Mouse (Mus musculus) intestine, embryonic 14.5 days (tissue): ENCODE data around the gene Olfr1288. TPM values are rescaled to one million over a fixed set of nuclear protein-coding genes. Genes with fewer than 3 reads are reported as not detected.

Source experiments
- ATAC-seq: fragments of 200-750 bp; cut with Nextera tagmentation; replicated peaks from 2 replicates; pipeline ENCODE4 v1.8.0; 2017; ENCODE audit warnings: low read depth, moderate number of reproducible peaks, moderate TSS enrichment, moderate library complexity; ENCODE audit not compliant: low FRiP score, low TSS enrichment
- DNase-seq: peaks from one replicate; pipeline ENCODE4 v3.0.0-alpha.2; 2018; ENCODE audit warnings: low spot score
- H3K27ac ChIP-seq: fragments of 300-500 bp; sonication (generic); 2 replicates; pipeline ENCODE4 v1.5.1; 2014; ENCODE audit warnings: low read depth, mild to moderate bottlenecking, control low read depth
- H3K27me3 ChIP-seq: fragments of 300-500 bp; sonication (generic); replicated peaks from 2 replicates; pipeline ENCODE4 v1.6.1; 2014; ENCODE audit warnings: low read length, control low read depth; ENCODE audit not compliant: control insufficient read depth, insufficient read depth
- H3K36me3 ChIP-seq: fragments of 300-500 bp; sonication (generic); 2 replicates; pipeline ENCODE4 v1.6.1; 2014; ENCODE audit warnings: low read length, control low read depth; ENCODE audit not compliant: control insufficient read depth, insufficient read depth
- H3K4me1 ChIP-seq: fragments of 300-500 bp; sonication (generic); replicated peaks from 2 replicates; pipeline ENCODE4 v1.6.1; 2014; ENCODE audit warnings: low read length, control low read depth, mixed read lengths; ENCODE audit not compliant: control insufficient read depth, insufficient read depth
- H3K4me2 ChIP-seq: fragments of 300-500 bp; sonication (generic); 2 replicates; pipeline ENCODE4 v1.6.1; 2014; ENCODE audit warnings: low read length
- H3K4me3 ChIP-seq: fragments of 300-500 bp; sonication (generic); 2 replicates; pipeline ENCODE4 v1.5.1; 2014; ENCODE audit warnings: low read depth, low read length, control low read depth, mixed read lengths
- H3K9ac ChIP-seq: fragments of 300-500 bp; sonication (generic); 2 replicates; pipeline ENCODE4 v1.6.1; 2014; ENCODE audit warnings: mild to moderate bottlenecking, low read length
- H3K9me3 ChIP-seq: fragments of 300-500 bp; sonication (generic); 2 replicates; pipeline ENCODE4 v1.6.1; 2016; ENCODE audit warnings: low read length, control low read depth; ENCODE audit not compliant: control insufficient read depth
- WGBS: fragments of 180-500 bp; shearing (Covaris S2); extraction: QIAGEN DNeasy Blood & Tissue Kit; methylation state at CpG from one replicate; pipeline ENCODE4 v1.1.7; 2014; 5-methylcytosine and 5-hydroxymethylcytosine counted together
- polyA plus RNA-seq: library from polyadenylated mRNA; unstranded; fragments of >200 nt; fragmentation: Nextera tagmentation; extraction: Ambion mirVana; gene quantifications from 2 replicates; pipeline ENCODE4 v1.2.1, GENCODE M21; 2014

The Olfr1288 gene
- not detected in 2 replicates for polyA plus RNA-seq

- no peak within 1 kb of the TSS for H3K4me3 ChIP-seq
- H3K4me2 ChIP-seq = no peak within 1 kb of the TSS
- no peaks in the 10 kb centered on the region for H3K9me3 ChIP-seq
- WGBS = 85% methylated on average over 1 of the region's 1 CpGs
- H3K9ac ChIP-seq = no peak within 1 kb of the TSS
- H3K27ac ChIP-seq = no peak within 1 kb of the TSS
- no peaks in the 10 kb centered on the region for H3K27me3 ChIP-seq
- no peak for ATAC-seq
- H3K36me3 ChIP-seq = no peaks in the 10 kb centered on the region
- no peaks in the 10 kb centered on the region for H3K4me1 ChIP-seq
- DNase-seq = no peak
Measured at GRCm38 (mm10) chr2:111473801-111474200, at the start of gene Olfr1288. TSS of gene Olfr1288 (plus strand) at chr2:111474101.

DNA sequence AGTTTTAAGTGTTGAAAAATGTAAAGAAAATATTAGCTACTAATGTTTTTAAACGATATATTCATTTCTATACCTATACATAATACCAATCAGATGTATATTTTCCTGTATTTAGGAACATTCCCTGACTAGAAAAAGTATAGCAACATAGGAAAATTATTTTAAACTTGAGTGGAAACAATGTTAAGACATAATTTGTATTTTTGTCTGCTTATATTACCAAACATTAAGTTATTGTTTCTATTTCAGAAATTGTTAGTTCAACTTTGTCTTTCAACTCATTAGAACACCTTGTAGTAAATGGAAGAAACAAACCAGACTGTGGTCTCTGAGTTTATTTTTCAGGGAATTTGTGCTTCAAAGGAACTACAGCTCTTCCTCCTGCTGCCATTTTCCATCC, 25.1 kb upstream of the Olfr1288 start, which contains the start of gene Olfr1287:
Gene Olfr1287, plus strand, starts transcription at position 301 of the 400 bp plus-strand sequence.
- WGBS = 75% methylated on average over 1 of the region's 1 CpGs
- H3K27ac ChIP-seq = no peak within 1 kb of the TSS
- no peak for DNase-seq

DNA sequence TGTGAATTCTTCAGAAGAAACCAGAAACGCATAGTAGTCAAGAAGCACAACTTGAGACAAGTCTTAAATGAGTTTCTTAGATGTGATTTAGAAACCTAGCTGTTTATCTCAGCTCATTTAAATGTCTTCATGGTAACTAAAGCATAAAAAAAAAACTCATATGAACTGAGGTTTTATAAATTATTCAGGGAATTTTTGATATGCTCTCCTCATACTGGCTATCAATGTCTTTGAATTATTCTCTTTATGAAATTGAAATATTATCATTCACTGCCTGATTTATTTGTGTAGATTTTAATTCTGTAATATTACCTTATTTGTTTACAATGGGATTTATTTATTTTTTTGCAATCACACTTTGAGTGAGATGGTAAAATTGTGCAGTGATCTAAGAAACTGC, 6.6 kb downstream of the Olfr1288 start, which contains the start of gene Olfr1289:
Gene Olfr1289, plus strand, starts transcription at position 301 of the 400 bp plus-strand sequence.
- WGBS = 73% methylated on average over 1 of the region's 1 CpGs
- no peak within 1 kb of the TSS for H3K4me2 ChIP-seq
- H3K36me3 ChIP-seq = no peaks in the 10 kb centered on the region
- no peak for ATAC-seq
- no peak within 1 kb of the TSS for H3K9ac ChIP-seq
- no peaks in the 10 kb centered on the region for H3K9me3 ChIP-seq
- H3K4me1 ChIP-seq = no peaks in the 10 kb centered on the region
- H3K27me3 ChIP-seq = no peaks in the 10 kb centered on the region
- no peak within 1 kb of the TSS for H3K4me3 ChIP-seq
- DNase-seq = no peak
- H3K27ac ChIP-seq = no peak within 1 kb of the TSS

More for the DNA sequence above, 25.1 kb upstream of the Olfr1288 start, which contains the start of gene Olfr1287:
- Histone ChIP-seq H3K4me2 (no peak within 1 kb of the TSS), H3K9ac (no peak within 1 kb of the TSS), H3K36me3 (no peaks in the 10 kb centered on the region), H3K4me3 (no peak within 1 kb of the TSS), H3K9me3 (no peaks in the 10 kb centered on the region), H3K27me3 (no peaks in the 10 kb centered on the region), H3K4me1 (no peaks in the 10 kb centered on the region)
- ATAC-seq = no peak

- no peaks in the 10 kb centered on the region for H3K27me3 ChIP-seq
- 76% methylated on average over 5 of the region's 5 CpGs for WGBS
- no peaks in the 10 kb centered on the region for H3K9me3 ChIP-seq
- H3K27ac ChIP-seq = no peak within 1 kb of the TSS
- H3K9ac ChIP-seq = no peak within 1 kb of the TSS
- no peaks in the 10 kb centered on the region for H3K36me3 ChIP-seq
- no peak for ATAC-seq
- H3K4me1 ChIP-seq = no peaks in the 10 kb centered on the region
- DNase-seq = no peak
- no peak within 1 kb of the TSS for H3K4me3 ChIP-seq
- no peak within 1 kb of the TSS for H3K4me2 ChIP-seq
Measured at GRCm38 (mm10) chr2:111493729-111494128, 19.8 kb downstream of the Olfr1288 start, which contains the start of gene Olfr1290. TSS of gene Olfr1290 (minus strand) at chr2:111493829.

DNA sequence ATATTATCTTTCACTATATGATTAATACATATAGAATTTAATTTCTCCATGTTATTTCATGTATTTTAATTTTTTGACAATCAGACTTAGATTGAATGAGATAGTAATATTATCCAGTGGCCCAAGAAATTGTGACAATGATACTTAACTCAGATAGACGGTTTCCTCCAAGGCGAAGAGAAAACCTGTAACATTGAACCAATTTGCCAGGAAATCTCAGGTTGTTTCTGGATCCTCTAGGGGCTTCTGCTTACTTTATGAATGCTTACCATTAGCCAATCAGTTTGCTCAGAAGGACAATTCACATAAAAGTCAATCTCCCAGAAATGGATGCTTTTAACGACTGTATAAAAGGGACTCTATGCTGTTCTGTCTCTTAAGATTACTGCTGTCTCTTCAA, 23.0 kb downstream of the Olfr1288 start, which contains the start of gene Olfr1291-ps1:
Gene Olfr1291-ps1, plus strand, starts transcription at position 301 of the 400 bp plus-strand sequence.
- Histone ChIP-seq H3K27ac (no peak within 1 kb of the TSS), H3K9me3 (no peaks in the 10 kb centered on the region), H3K4me2 (no peak within 1 kb of the TSS), H3K9ac (no peak within 1 kb of the TSS), H3K4me3 (no peak within 1 kb of the TSS), H3K4me1 (no peaks in the 10 kb centered on the region), H3K36me3 (no peaks in the 10 kb centered on the region), H3K27me3 (no peaks in the 10 kb centered on the region)
- no peak for ATAC-seq
- WGBS = 86% methylated on average over 3 of the region's 3 CpGs
- DNase-seq = no peak

GRCm38 (mm10) chr2:111517451-111517850, 43.5 kb downstream of the Olfr1288 start:
- H3K9ac ChIP-seq = no peak overlapping the region
- WGBS = 96% methylated on average over 10 of the region's 10 CpGs
- H3K4me3 ChIP-seq = no peak overlapping the region
- no peak for DNase-seq
- H3K27ac ChIP-seq = no peak overlapping the region
- no peaks in the 10 kb centered on the region for H3K36me3 ChIP-seq
- ATAC-seq = no peak
- H3K4me2 ChIP-seq = no peak overlapping the region
- H3K9me3 ChIP-seq = peaks cover 4% of the 10 kb centered on the region; the same call in 1 of the 2 replicates
- H3K4me1 ChIP-seq = no peaks in the 10 kb centered on the region
- H3K27me3 ChIP-seq = no peaks in the 10 kb centered on the region

DNA sequence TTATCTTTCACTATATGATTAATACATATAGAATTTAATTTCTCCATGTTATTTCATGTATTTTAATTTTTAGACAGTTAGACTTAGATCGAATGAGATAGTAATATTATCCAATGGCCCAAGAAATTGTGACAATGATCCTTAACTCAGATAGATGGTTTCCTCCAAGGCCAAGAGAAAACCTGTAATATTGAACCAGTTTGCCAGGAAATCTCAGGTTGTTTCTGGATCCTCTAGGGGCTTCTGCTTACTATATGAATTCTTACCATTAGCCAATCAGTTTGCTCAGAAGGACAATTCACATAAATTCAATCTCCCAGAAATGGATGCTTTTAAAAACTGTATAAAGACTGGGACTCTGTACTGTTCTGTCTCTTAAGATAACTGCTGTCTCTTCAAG, 51.0 kb downstream of the Olfr1288 start, which contains the start of gene Olfr1293-ps:
Gene Olfr1293-ps, plus strand, starts transcription at position 301 of the 400 bp plus-strand sequence.
- H3K4me3 ChIP-seq = no peak within 1 kb of the TSS
- WGBS = 73% methylated on average over 1 of the region's 1 CpGs
- ATAC-seq = no peak
- no peak within 1 kb of the TSS for H3K9ac ChIP-seq
- peaks cover 2% of the 10 kb centered on the region; the same call in 1 of the 2 replicates for H3K9me3 ChIP-seq
- H3K4me1 ChIP-seq = no peaks in the 10 kb centered on the region
- no peak within 1 kb of the TSS for H3K27ac ChIP-seq
- no peak within 1 kb of the TSS for H3K4me2 ChIP-seq
- no peaks in the 10 kb centered on the region for H3K27me3 ChIP-seq
- H3K36me3 ChIP-seq = no peaks in the 10 kb centered on the region
- DNase-seq = no peak
